Mouse (Mus musculus): ENCODE measurements around the gene Ap3b1. TPM values are rescaled to one million over a fixed set of nuclear protein-coding genes. Genes with fewer than 3 reads are reported as not detected.

Ap3b1 gene
- polyA plus RNA-seq, 1 experiment from 2014 or later = 40.5 TPM

DNA sequence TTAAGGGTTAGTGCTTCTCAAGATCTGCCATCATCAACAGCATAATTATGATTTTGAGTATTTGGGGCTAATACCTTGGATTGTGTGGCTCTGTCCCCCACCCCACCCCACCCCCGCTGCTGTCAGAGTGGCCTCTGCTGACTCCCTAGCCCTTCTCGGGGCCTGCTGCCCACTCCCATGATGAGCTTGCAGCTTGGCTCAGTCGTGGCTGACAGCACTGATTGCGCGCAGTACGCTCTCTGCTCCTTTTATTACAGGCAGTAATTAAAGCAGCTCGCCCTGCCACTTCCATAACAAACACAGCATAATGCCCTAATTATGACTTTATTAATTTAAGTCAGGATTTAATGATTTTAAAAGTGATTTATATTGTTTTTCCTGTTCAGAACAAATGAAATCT lies 121.5 kb downstream of the Ap3b1 start:
- Histone ChIP-seq H3K4me3 (no peak overlapping the region), H3K4me1 (no peaks in the 10 kb centered on the region), H3K27ac (no peak overlapping the region), H3K27me3 (no peaks in the 10 kb centered on the region), H3K9ac (no peak overlapping the region), H3K4me2 (replicated peaks) (no peak overlapping the region), H3K9me3 (replicated peaks) (no peaks in the 10 kb centered on the region), H3K36me3 (peaks cover 43% of the 10 kb centered on the region)
- WGBS = 75% methylated on average over 7 of the region's 7 CpGs
- no peak for ATAC-seq (ENCODE audit: low FRiP score)

DNA sequence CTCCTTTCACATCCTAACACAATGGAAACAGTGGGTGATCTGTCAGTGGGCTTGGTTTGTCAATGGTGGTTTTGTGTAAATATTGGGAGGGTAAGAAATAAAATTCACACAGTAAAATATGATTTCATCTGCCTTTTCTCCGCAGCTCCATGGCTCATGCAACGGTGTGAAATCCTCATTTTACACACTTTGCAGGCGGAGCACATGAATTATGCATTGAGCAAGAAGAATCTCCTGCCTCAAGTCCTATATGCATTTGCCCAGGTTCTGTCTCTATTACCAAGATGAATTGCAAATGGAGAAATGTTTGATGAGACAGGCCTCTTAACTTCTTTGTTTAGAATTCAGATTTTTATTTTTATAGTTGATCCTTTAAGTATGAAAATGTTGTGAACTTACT lies 131.9 kb downstream of the Ap3b1 start:
- Histone ChIP-seq H3K9ac (no peak overlapping the region), H3K4me1 (0 out of 2 replicates have a peak, but pooled peaks cover 3% of the 10 kb centered on the region), H3K4me3 (no peak overlapping the region), H3K9me3 (replicated peaks) (no peaks in the 10 kb centered on the region), H3K27me3 (peaks cover 3% of the 10 kb centered on the region; the same call in 1 of the 2 replicates), H3K27ac (no peak overlapping the region), H3K36me3 (peaks cover 11% of the 10 kb centered on the region), H3K4me2 (replicated peaks) (no peak overlapping the region)
- 48% methylated on average over 3 of the region's 3 CpGs for WGBS
- ATAC-seq (ENCODE audit: low FRiP score) = no peak

DNA sequence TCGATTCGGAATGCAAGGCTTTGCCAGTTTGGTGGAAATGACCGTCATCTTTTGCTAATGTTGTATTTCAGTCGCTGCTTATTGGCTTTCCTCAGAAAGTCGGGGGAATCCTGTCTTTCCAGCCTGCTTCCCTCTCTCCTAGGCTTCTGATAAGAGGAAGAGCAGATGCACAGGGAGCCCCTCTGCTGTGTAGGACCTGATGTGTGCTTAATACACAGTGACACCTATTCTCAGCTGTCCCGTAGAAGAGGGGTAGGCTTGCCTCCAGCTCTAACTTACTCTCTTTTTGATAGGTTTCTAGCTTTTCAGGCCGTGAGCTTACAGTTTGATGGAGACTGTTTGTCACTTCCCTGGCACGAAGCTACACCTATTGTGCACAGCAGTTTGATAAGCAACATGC lies 132.4 kb downstream of the Ap3b1 start:
- H3K4me3 ChIP-seq = no peak overlapping the region
- no peak for ATAC-seq (ENCODE audit: low FRiP score)
- H3K27me3 ChIP-seq = peaks cover 3% of the 10 kb centered on the region; the same call in 1 of the 2 replicates
- no peak overlapping the region for H3K4me2 ChIP-seq (replicated peaks)
- H3K27ac ChIP-seq = 0 out of 2 replicates have a peak overlapping the region, but pooled peaks have one; percentile 23
- no peaks in the 10 kb centered on the region for H3K9me3 ChIP-seq (replicated peaks)
- 83% methylated on average over 8 of the region's 8 CpGs for WGBS
- H3K9ac ChIP-seq = no peak overlapping the region
- H3K4me1 ChIP-seq = 0 out of 2 replicates have a peak, but pooled peaks cover 3% of the 10 kb centered on the region
- peaks cover 11% of the 10 kb centered on the region for H3K36me3 ChIP-seq

DNA sequence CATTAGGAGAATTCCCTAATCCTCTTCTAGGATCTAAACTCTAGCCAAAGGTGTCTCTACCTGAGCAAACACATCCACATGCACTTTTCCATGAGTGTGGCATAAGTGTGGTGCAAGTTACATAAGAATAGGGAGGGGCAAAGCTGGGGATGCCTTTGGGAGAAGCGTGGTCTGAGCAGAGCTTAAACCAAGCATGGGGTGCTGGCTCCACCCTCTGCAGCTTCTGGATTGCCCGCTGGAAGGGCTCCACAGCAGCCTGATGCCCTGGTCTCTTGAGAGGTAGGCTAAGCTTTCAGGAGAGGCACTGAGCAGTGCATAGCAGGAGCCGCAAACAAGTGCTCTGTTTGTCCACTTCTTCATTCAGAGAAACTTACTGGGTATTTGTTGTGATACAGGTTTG lies 138.8 kb downstream of the Ap3b1 start:
- H3K4me1 ChIP-seq = no peaks in the 10 kb centered on the region
- H3K27ac ChIP-seq = no peak overlapping the region
- WGBS = 88% methylated on average over 3 of the region's 3 CpGs
- no peak for ATAC-seq (ENCODE audit: low FRiP score)
- no peak overlapping the region for H3K4me3 ChIP-seq
- no peak overlapping the region for H3K4me2 ChIP-seq (replicated peaks)
- H3K9ac ChIP-seq = no peak overlapping the region
- no peaks in the 10 kb centered on the region for H3K27me3 ChIP-seq
- peaks cover 11% of the 10 kb centered on the region for H3K36me3 ChIP-seq
- no peaks in the 10 kb centered on the region for H3K9me3 ChIP-seq (replicated peaks)

DNA sequence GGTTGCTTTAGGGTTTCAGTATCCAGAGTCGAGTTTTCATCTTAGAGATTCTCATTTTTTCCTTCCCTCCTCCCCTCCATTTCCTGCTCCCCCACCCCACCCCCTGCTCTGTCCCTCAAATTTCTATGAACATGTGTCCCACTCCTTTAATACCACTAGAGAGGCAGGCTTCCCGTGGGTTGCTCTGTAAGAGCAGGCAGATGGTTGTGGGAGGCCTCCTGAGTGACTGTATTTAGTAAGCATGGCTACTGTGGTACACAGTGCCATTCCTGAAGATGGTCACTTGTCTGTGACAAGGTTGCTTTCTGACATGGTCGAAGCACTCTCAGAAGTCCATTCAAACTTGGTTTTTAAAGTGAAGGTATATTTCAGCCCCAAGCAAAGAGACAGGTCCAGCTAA lies 147.7 kb downstream of the Ap3b1 start:
- peaks cover 5% of the 10 kb centered on the region; the same call in 1 of the 2 replicates for H3K36me3 ChIP-seq
- no peak overlapping the region for H3K9ac ChIP-seq
- no peak overlapping the region for H3K4me3 ChIP-seq
- H3K9me3 ChIP-seq (replicated peaks) = no peaks in the 10 kb centered on the region
- H3K27ac ChIP-seq = no peak overlapping the region
- H3K4me1 ChIP-seq = no peaks in the 10 kb centered on the region
- WGBS = 87% methylated on average over 3 of the region's 3 CpGs
- no peaks in the 10 kb centered on the region for H3K27me3 ChIP-seq
- no peak overlapping the region for H3K4me2 ChIP-seq (replicated peaks)
- no peak for ATAC-seq (ENCODE audit: low FRiP score)

DNA sequence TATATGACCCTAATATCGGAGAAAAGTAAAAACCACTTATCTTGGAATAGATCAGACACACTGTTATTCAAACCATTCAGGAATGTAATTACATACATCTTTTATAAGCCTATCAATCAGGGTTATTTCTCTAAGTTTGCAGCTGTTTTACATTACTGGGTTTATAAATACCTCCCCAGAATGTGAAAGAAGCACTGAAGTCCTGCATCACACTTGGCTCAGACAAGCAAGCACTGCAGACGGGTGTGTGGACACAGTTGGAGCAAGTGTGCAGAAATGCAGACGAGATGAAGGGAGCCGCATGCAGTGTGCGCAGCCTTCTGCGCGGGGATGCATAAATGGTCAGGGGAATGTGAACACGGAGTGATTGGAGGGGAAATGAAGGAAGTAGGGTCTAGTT lies 149.6 kb downstream of the Ap3b1 start:
- no peaks in the 10 kb centered on the region for H3K27me3 ChIP-seq
- H3K4me3 ChIP-seq = no peak overlapping the region
- H3K9ac ChIP-seq = no peak overlapping the region
- H3K9me3 ChIP-seq (replicated peaks) = no peaks in the 10 kb centered on the region
- peaks cover 5% of the 10 kb centered on the region; the same call in 1 of the 2 replicates for H3K36me3 ChIP-seq
- H3K4me1 ChIP-seq = peaks cover 5% of the 10 kb centered on the region; the same call in 1 of the 2 replicates
- 87% methylated on average over 8 of the region's 8 CpGs for WGBS
- ATAC-seq (ENCODE audit: low FRiP score) = no peak
- H3K27ac ChIP-seq = no peak overlapping the region
- H3K4me2 ChIP-seq (replicated peaks) = no peak overlapping the region

DNA sequence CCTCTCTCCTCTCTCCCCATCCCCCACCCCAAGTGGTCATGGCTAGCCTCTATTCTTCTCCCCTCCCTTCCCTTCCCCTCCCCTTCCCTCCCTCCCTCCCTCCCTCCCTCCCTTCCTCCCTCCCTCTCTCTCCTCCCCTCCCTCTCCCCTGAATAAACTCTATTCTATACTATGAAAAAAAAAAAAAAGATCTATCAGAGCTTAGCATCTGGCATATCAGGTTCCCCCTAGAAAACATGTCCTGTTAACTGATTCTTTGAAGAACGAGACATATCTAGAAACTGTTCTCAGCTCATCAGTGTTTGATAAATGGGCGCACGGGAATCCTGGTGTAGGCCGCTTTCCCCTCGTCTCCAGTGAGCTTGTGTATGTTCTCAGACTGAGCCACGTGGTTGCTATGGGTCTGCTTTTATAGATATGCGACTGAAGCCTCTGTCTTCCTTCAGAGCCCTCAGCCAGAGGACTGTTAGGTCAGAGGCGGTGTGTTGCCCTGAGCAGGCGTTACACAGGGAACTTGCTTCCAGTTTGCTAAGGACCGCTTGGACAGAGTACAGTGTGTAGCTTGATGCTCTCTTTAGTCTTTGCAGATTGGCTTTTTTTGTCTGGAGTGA lies 154.5 kb downstream of the Ap3b1 start:
- 0 out of 2 replicates have a peak, but pooled peaks cover 3% of the 10 kb centered on the region for H3K36me3 ChIP-seq
- H3K27me3 ChIP-seq = no peaks in the 10 kb centered on the region
- 76% methylated on average over 10 of the region's 10 CpGs for WGBS
- ATAC-seq (ENCODE audit: low FRiP score) = no peak
- no peak overlapping the region for H3K27ac ChIP-seq
- H3K4me3 ChIP-seq = no peak overlapping the region
- H3K9me3 ChIP-seq (replicated peaks) = no peaks in the 10 kb centered on the region
- no peak overlapping the region for H3K4me2 ChIP-seq (replicated peaks)
- peaks cover 5% of the 10 kb centered on the region; the same call in 1 of the 2 replicates for H3K4me1 ChIP-seq
- H3K9ac ChIP-seq = no peak overlapping the region

DNA sequence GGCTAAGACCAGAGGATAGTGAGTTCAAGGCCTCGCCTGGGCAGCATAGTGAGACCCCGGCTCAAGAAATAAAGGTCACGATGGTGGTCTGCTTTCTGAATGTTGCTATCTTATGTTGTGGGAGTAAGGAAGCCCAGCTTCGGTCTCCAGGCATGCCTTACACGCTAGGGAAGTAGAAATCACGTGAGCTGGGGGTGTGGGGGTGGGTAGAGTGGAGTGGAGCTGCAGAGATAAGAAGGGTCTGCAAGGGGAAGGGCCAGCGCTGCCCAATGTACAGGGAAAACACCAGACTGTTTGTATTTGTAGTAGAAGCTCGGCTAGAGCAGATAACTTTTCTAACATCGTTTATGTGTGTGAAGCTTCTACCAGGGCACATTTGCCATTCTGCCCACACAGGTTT lies 155.1 kb downstream of the Ap3b1 start:
- Histone ChIP-seq H3K36me3 (0 out of 2 replicates have a peak, but pooled peaks cover 3% of the 10 kb centered on the region), H3K27ac (no peak overlapping the region), H3K4me2 (replicated peaks) (no peak overlapping the region), H3K9me3 (replicated peaks) (no peaks in the 10 kb centered on the region), H3K27me3 (no peaks in the 10 kb centered on the region), H3K9ac (no peak overlapping the region), H3K4me3 (no peak overlapping the region), H3K4me1 (peaks cover 5% of the 10 kb centered on the region; the same call in 1 of the 2 replicates)
- 88% methylated on average over 9 of the region's 9 CpGs for WGBS
- ATAC-seq (ENCODE audit: low FRiP score) = no peak

DNA sequence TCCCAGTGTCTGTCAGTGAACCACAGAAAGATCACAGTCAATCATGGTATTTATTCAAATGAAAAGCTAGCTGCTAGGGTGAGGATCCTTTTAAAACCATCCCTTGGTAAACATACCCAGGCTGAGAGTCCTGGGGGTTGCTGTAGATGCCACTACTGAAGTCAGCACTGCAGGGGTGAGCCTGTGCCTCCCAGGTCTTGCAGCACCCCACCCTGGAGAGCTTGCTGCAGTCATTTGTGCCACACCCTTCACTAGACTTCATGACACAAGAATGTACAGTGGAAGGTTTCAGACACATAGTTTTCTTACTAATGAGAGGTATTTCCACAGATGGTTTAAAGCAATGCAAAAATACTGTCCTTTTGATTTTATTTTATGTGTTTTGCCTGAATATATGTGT lies 156.2 kb downstream of the Ap3b1 start:
- H3K9me3 ChIP-seq (replicated peaks) = no peaks in the 10 kb centered on the region
- 0 out of 2 replicates have a peak, but pooled peaks cover 3% of the 10 kb centered on the region for H3K36me3 ChIP-seq

DNA sequence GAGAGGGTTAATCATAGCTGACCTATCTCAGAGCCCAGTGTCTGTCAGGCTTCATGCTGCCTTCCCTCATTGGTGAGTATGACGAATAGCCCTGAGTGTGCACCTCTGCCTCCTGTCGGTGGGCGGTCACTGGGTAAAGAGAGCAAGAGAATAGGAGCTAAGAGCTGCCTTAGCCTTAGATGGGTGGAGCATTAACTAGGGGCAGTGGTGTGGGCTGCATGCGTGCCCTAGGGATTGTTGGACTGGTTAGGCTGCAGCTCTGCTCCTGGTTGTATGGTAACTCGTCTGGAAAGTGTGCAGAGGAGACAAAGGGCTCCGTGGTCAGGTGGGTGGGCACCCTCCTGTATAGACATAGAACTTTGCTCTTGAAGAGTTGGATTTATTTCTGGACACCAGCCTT lies 157.8 kb downstream of the Ap3b1 start:
- H3K27me3 ChIP-seq = no peaks in the 10 kb centered on the region
- no peak overlapping the region for H3K27ac ChIP-seq
- H3K4me1 ChIP-seq = peaks cover 5% of the 10 kb centered on the region; the same call in 1 of the 2 replicates
- no peak for ATAC-seq (ENCODE audit: low FRiP score)
- no peak overlapping the region for H3K4me2 ChIP-seq (replicated peaks)
- H3K4me3 ChIP-seq = no peak overlapping the region
- WGBS = 77% methylated on average over 6 of the region's 6 CpGs
- no peak overlapping the region for H3K9ac ChIP-seq
- no peaks in the 10 kb centered on the region for H3K9me3 ChIP-seq (replicated peaks)
- H3K36me3 ChIP-seq = 0 out of 2 replicates have a peak, but pooled peaks cover 3% of the 10 kb centered on the region

More for the DNA sequence above, 156.2 kb downstream of the Ap3b1 start:
- Histone ChIP-seq H3K27ac (no peak overlapping the region), H3K27me3 (no peaks in the 10 kb centered on the region), H3K4me1 (peaks cover 5% of the 10 kb centered on the region; the same call in 1 of the 2 replicates), H3K4me2 (replicated peaks) (no peak overlapping the region), H3K4me3 (no peak overlapping the region), H3K9ac (no peak overlapping the region)
- no peak for ATAC-seq (ENCODE audit: low FRiP score)

DNA sequence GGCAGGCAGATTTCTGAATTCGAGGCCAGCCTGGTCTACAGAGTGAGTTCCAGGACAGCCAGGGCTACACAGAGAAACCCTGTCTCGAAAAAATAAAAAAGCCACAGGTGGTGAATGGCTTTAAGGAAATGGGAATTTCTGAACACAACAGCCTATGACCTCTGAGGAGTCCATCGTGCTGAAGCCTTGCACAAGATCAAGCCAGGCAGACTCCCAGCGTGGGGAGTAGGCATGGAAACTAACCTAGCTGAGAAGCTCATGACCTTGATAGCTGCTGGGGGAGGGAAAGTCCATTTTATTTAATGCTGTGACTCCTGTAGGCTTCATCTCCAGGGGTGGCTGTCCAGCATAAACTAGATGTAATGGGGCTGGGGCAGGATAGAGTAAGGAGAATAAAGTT lies 159.4 kb downstream of the Ap3b1 start:
- 91% methylated on average over 4 of the region's 4 CpGs for WGBS

DNA sequence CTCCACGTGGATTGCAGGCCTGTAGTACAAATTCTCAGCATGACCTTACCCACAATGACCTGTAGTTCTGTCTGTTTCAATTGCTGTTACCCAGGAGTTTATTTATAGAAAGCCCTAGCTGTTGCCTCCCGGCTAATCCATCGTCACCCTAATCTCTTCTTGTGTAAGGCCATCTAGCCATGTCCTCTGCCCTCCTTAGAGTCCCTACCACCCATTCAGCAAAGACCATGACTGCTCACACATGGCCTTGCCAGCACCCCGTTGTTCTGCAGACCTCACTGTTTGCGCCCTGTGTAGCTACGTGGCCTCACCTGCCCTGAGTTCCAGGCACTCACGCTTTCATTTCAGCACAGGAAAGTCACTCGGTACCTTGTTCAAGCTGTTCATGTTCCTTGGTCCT lies 160.5 kb downstream of the Ap3b1 start:
- H3K9me3 ChIP-seq (replicated peaks) = no peaks in the 10 kb centered on the region
- H3K4me3 ChIP-seq = no peak overlapping the region
- no peak overlapping the region for H3K9ac ChIP-seq
- H3K4me1 ChIP-seq = no peaks in the 10 kb centered on the region; the same call in 1 of the 2 replicates
- H3K27me3 ChIP-seq = no peaks in the 10 kb centered on the region
- H3K4me2 ChIP-seq (replicated peaks) = no peak overlapping the region
- ATAC-seq (ENCODE audit: low FRiP score) = no peak
- 0 out of 2 replicates have a peak, but pooled peaks cover 3% of the 10 kb centered on the region for H3K36me3 ChIP-seq
- no peak overlapping the region for H3K27ac ChIP-seq
- 90% methylated on average over 8 of the region's 8 CpGs for WGBS

More for the DNA sequence above, 159.4 kb downstream of the Ap3b1 start:
- ATAC-seq (ENCODE audit: low FRiP score) = no peak
- no peaks in the 10 kb centered on the region for H3K27me3 ChIP-seq
- no peaks in the 10 kb centered on the region for H3K4me1 ChIP-seq
- 0 out of 2 replicates have a peak, but pooled peaks cover 3% of the 10 kb centered on the region for H3K36me3 ChIP-seq
- no peak overlapping the region for H3K4me3 ChIP-seq
- H3K4me2 ChIP-seq (replicated peaks) = no peak overlapping the region
- H3K9ac ChIP-seq = no peak overlapping the region
- H3K27ac ChIP-seq = no peak overlapping the region
- H3K9me3 ChIP-seq (replicated peaks) = no peaks in the 10 kb centered on the region

DNA sequence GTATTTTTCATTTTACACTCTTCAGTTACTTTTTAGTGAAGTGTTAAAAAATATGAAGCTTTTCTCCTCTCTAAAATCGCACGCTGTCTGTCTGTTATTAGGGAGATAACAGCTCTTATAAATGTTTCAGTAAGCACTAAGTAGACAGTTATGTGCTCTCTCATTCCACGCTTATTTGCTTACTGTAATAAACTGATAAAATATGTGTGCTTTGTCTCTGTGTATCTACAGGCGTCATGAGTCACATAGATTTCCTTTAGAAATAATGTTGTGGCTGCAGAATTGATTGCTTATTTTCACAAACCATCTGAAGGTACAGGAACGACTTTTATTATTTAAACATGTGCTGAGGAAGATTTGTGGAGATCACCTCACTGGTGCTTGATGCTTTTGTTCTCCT lies 164.5 kb downstream of the Ap3b1 start:
- Histone ChIP-seq H3K4me3 (no peak overlapping the region), H3K4me1 (no peaks in the 10 kb centered on the region; the same call in 1 of the 2 replicates), H3K9ac (no peak overlapping the region), H3K36me3 (peaks cover 2% of the 10 kb centered on the region; the same call in 1 of the 2 replicates), H3K4me2 (replicated peaks) (no peak overlapping the region), H3K27ac (no peak overlapping the region), H3K9me3 (replicated peaks) (no peaks in the 10 kb centered on the region), H3K27me3 (no peaks in the 10 kb centered on the region)
- ATAC-seq (ENCODE audit: low FRiP score) = no peak
- 74% methylated on average over 5 of the region's 5 CpGs for WGBS

Measured in hindbrain, embryonic 12.5 days (tissue).